Mouse (Mus musculus): ENCODE results near the gene Camk2g.

- TF ChIP-seq CTCF (IDR thresholded peaks at IDR 0.05; ENCODE audit: extremely low read depth, insufficient read length, insufficient replicate concordance, low read depth, low read length) (no peak), POLR2A (IDR thresholded peaks at IDR 0.05; ENCODE audit: low read depth, low read length) (no peak)
Observed at GRCm38 (mm10) chr14:20785231-20785630, 8.7 kb downstream of the Camk2g start.
